Mouse (Mus musculus): ENCODE measurements around the gene Ndufa1. TPM values are rescaled to one million over a fixed set of nuclear protein-coding genes. Genes with fewer than 3 reads are reported as not detected.
"Not testable (repeated sequence)": the region's sequence is repeated elsewhere in the genome, so short reads cannot be mapped to it uniquely, and the experiment has no call there.

The Ndufa1 gene
- polyA plus RNA-seq (2011; ENCODE audit: insufficient read length, low read depth, missing spikeins), result 118 and 124 TPM in 2 replicates

- TF ChIP-seq POLR2A (IDR thresholded peaks at IDR 0.05; ENCODE audit: low read depth, low read length), result peak; percentile 5; the same call in 1 of the 2 replicates
- TF ChIP-seq CTCF (IDR thresholded peaks at IDR 0.05; ENCODE audit: borderline replicate concordance, insufficient read depth, low read length), result no peak
- peak within 1 kb of the TSS; percentile 88 for H3K4me3 ChIP-seq (ENCODE audit: insufficient read depth, low read length)
- H3K4me1 ChIP-seq (ENCODE audit: control insufficient read depth, insufficient read depth, low read length), result no peaks in the 10 kb centered on the region
- H3K27ac ChIP-seq (ENCODE audit: insufficient read depth, low read length), result 0 out of 2 replicates have a peak within 1 kb of the TSS, but pooled peaks have one; percentile 4
Observed at GRCm38 (mm10) chrX:37191105-37191743, at the start of gene Ndufa1, which contains the start of gene Rnf113a1. Gene Ndufa1, minus strand, starts transcription at chrX:37191163. Gene Rnf113a1, plus strand, starts transcription at chrX:37191245.

GRCm38 (mm10) chrX:37222158-37222557 lies 31.2 kb upstream of the Ndufa1 start, which contains the start of gene Rhox1:
Gene Rhox1, minus strand, starts transcription at chrX:37222258.
- not testable (repeated sequence) for H3K4me3 ChIP-seq (ENCODE audit: insufficient read depth, low read length); H3K27ac ChIP-seq (ENCODE audit: insufficient read depth, low read length)

GRCm38 (mm10) chrX:37210941-37211340 lies 20.0 kb upstream of the Ndufa1 start, which contains the start of gene Gm9:
Gene Gm9, minus strand, starts transcription at chrX:37211041.
- Histone ChIP-seq H3K4me1 (ENCODE audit: control insufficient read depth, insufficient read depth, low read length) (no peaks in the 10 kb centered on the region), H3K4me3 (ENCODE audit: insufficient read depth, low read length) (no peak within 1 kb of the TSS), H3K27ac (ENCODE audit: insufficient read depth, low read length) (no peak within 1 kb of the TSS)
- no peak for TF ChIP-seq POLR2A (IDR thresholded peaks at IDR 0.05; ENCODE audit: low read depth, low read length)
- no peak for TF ChIP-seq CTCF (IDR thresholded peaks at IDR 0.05; ENCODE audit: borderline replicate concordance, insufficient read depth, low read length)

More at GRCm38 (mm10) chrX:37222158-37222557, 31.2 kb upstream of the Ndufa1 start, which contains the start of gene Rhox1:
- H3K4me1 ChIP-seq (ENCODE audit: control insufficient read depth, insufficient read depth, low read length), result not testable (repeated sequence)

GRCm38 (mm10) chrX:37198676-37199075 lies 7.7 kb upstream of the Ndufa1 start:
- Histone ChIP-seq H3K4me1 (ENCODE audit: control insufficient read depth, insufficient read depth, low read length) (no peaks in the 10 kb centered on the region), H3K4me3 (ENCODE audit: insufficient read depth, low read length) (no peak overlapping the region), H3K27ac (ENCODE audit: insufficient read depth, low read length) (no peak overlapping the region)
- TF ChIP-seq CTCF (IDR thresholded peaks at IDR 0.05; ENCODE audit: borderline replicate concordance, insufficient read depth, low read length) (no peak), POLR2A (IDR thresholded peaks at IDR 0.05; ENCODE audit: low read depth, low read length) (no peak)

- Histone ChIP-seq H3K4me1 (ENCODE audit: control insufficient read depth, insufficient read depth, low read length) (no peaks in the 10 kb centered on the region), H3K27ac (ENCODE audit: insufficient read depth, low read length) (no peak overlapping the region), H3K4me3 (ENCODE audit: insufficient read depth, low read length) (peak overlapping the region; percentile 88)
- no peak for TF ChIP-seq CTCF (IDR thresholded peaks at IDR 0.05; ENCODE audit: borderline replicate concordance, insufficient read depth, low read length)
Observed at GRCm38 (mm10) chrX:37191744-37192379, 899 bp upstream of the Ndufa1 start.

GRCm38 (mm10) chrX:37190755-37191104 lies 233 bp downstream of the Ndufa1 start:
- TF ChIP-seq POLR2A (IDR thresholded peaks at IDR 0.05; ENCODE audit: low read depth, low read length) (no peak), CTCF (IDR thresholded peaks at IDR 0.05; ENCODE audit: borderline replicate concordance, insufficient read depth, low read length) (no peak)
- H3K4me1 ChIP-seq (ENCODE audit: control insufficient read depth, insufficient read depth, low read length), result no peaks in the 10 kb centered on the region
- H3K4me3 ChIP-seq (ENCODE audit: insufficient read depth, low read length), result peak overlapping the region; percentile 88
- no peak overlapping the region for H3K27ac ChIP-seq (ENCODE audit: insufficient read depth, low read length)

GRCm38 (mm10) chrX:37184401-37184800 lies 6.6 kb downstream of the Ndufa1 start:
- not testable (repeated sequence) for H3K4me1 ChIP-seq (ENCODE audit: control insufficient read depth, insufficient read depth, low read length); H3K27ac ChIP-seq (ENCODE audit: insufficient read depth, low read length); H3K4me3 ChIP-seq (ENCODE audit: insufficient read depth, low read length)

- no peaks in the 10 kb centered on the region for H3K4me1 ChIP-seq (ENCODE audit: control insufficient read depth, insufficient read depth, low read length)
- no peak within 1 kb of the TSS for H3K27ac ChIP-seq (ENCODE audit: insufficient read depth, low read length)
- no peak within 1 kb of the TSS for H3K4me3 ChIP-seq (ENCODE audit: insufficient read depth, low read length)
- TF ChIP-seq POLR2A (IDR thresholded peaks at IDR 0.05; ENCODE audit: low read depth, low read length), result no peak
- no peak for TF ChIP-seq CTCF (IDR thresholded peaks at IDR 0.05; ENCODE audit: borderline replicate concordance, insufficient read depth, low read length)
Observed at GRCm38 (mm10) chrX:37168742-37169141, 22.2 kb downstream of the Ndufa1 start, which contains the start of gene Akap14. Gene Akap14, minus strand, starts transcription at chrX:37168842.

- Histone ChIP-seq H3K4me1 (ENCODE audit: control insufficient read depth, insufficient read depth, low read length) (no peaks in the 10 kb centered on the region), H3K4me3 (ENCODE audit: insufficient read depth, low read length) (no peak overlapping the region), H3K27ac (ENCODE audit: insufficient read depth, low read length) (no peak overlapping the region)
- TF ChIP-seq CTCF (IDR thresholded peaks at IDR 0.05; ENCODE audit: borderline replicate concordance, insufficient read depth, low read length) (no peak), POLR2A (IDR thresholded peaks at IDR 0.05; ENCODE audit: low read depth, low read length) (no peak)
Observed at GRCm38 (mm10) chrX:37167085-37167484, 23.9 kb downstream of the Ndufa1 start.

- no peak for TF ChIP-seq CTCF (IDR thresholded peaks at IDR 0.05; ENCODE audit: borderline replicate concordance, insufficient read depth, low read length)
- no peak for TF ChIP-seq POLR2A (IDR thresholded peaks at IDR 0.05; ENCODE audit: low read depth, low read length)
- Histone ChIP-seq H3K4me3 (ENCODE audit: insufficient read depth, low read length) (no peak overlapping the region), H3K27ac (ENCODE audit: insufficient read depth, low read length) (no peak overlapping the region), H3K4me1 (ENCODE audit: control insufficient read depth, insufficient read depth, low read length) (no peaks in the 10 kb centered on the region)
Observed at GRCm38 (mm10) chrX:37163115-37163514, 27.8 kb downstream of the Ndufa1 start.

All from embryonic fibroblast, embryonic 13.5 days (primary cell).